Mouse (Mus musculus) forebrain, embryonic 14.5 days (tissue): ENCODE data around the gene Paqr6. TPM values are rescaled to one million over a fixed set of nuclear protein-coding genes. Genes with fewer than 3 reads are reported as not detected.
A peak's percentile ranks its signal among the peaks of the same experiment; 100 is the strongest.

Experiments used
- ATAC-seq: fragments of 200-750 bp; cut with Nextera tagmentation; 2 replicates; pipeline ENCODE4 v1.8.0; 2017; ENCODE audit warnings: mild to moderate bottlenecking, moderate library complexity
- DNase-seq: peaks from one replicate; pipeline ENCODE4 v3.0.0-alpha.2; 2015; ENCODE audit warnings: low spot score
- H3K27ac ChIP-seq: fragments of 300-500 bp; sonication (generic); 2 replicates; pipeline ENCODE4 v1.5.1; 2014; ENCODE audit warnings: low read depth, mild to moderate bottlenecking, control low read depth, low read length, moderate library complexity
- H3K27me3 ChIP-seq: fragments of 300-500 bp; sonication (generic); replicated peaks from 2 replicates; pipeline ENCODE4 v1.6.1; 2014; ENCODE audit warnings: low read length, control low read depth, mixed read lengths; ENCODE audit not compliant: control insufficient read depth, insufficient read depth
- H3K36me3 ChIP-seq: fragments of 300-500 bp; sonication (generic); 2 replicates; pipeline ENCODE4 v1.6.1; 2014; ENCODE audit warnings: low read length, control low read depth; ENCODE audit not compliant: control insufficient read depth, insufficient read depth
- H3K4me1 ChIP-seq: fragments of 300-500 bp; sonication (generic); 2 replicates; pipeline ENCODE4 v1.6.1; 2014; ENCODE audit warnings: antibody characterized with exemption, low read length, control low read depth; ENCODE audit not compliant: control insufficient read depth, insufficient read depth
- H3K4me2 ChIP-seq: fragments of 300-500 bp; sonication (generic); 2 replicates; pipeline ENCODE4 v1.6.1; 2014; ENCODE audit warnings: mild to moderate bottlenecking, control low read depth, low read length
- H3K4me3 ChIP-seq: fragments of 300-500 bp; sonication (generic); 2 replicates; pipeline ENCODE4 v1.5.1; 2014; ENCODE audit warnings: low read depth, low read length, control low read depth
- H3K9ac ChIP-seq: fragments of 300-500 bp; sonication (generic); 2 replicates; pipeline ENCODE4 v1.6.1; 2014; ENCODE audit warnings: mild to moderate bottlenecking, low read length, control low read depth, moderate library complexity
- H3K9me3 ChIP-seq: fragments of 300-500 bp; sonication (generic); replicated peaks from 2 replicates; pipeline ENCODE4 v1.6.1; 2016; ENCODE audit warnings: low read length, control low read depth, mixed read lengths; ENCODE audit not compliant: control insufficient read depth
- WGBS: fragments of 180-500 bp; shearing (Covaris S2); extraction: QIAGEN DNeasy Blood & Tissue Kit; methylation state at CpG from one replicate; pipeline ENCODE4 v1.1.7; 2014; 5-methylcytosine and 5-hydroxymethylcytosine counted together
- polyA plus RNA-seq: library from polyadenylated mRNA; unstranded; fragments of >200 nt; fragmentation: Nextera tagmentation; extraction: Ambion mirVana; gene quantifications from 2 replicates; pipeline ENCODE4 v1.2.1, GENCODE M21; 2014

The Paqr6 gene
- polyA plus RNA-seq, 1 experiment from 2014 or later: 0.22 TPM

GRCm38 (mm10) chr3:88398666-88399065, 34.3 kb downstream of the Paqr6 start:
- no peaks in the 10 kb centered on the region for H3K9me3 ChIP-seq
- DNase-seq (no peak), ATAC-seq (no peak)
- H3K36me3 ChIP-seq: peaks cover 3% of the 10 kb centered on the region; the same call in 1 of the 2 replicates
- H3K4me3 ChIP-seq: no peak overlapping the region
- WGBS: 89% methylated on average over 2 of the region's 2 CpGs
- H3K9ac ChIP-seq: no peak overlapping the region
- no peak overlapping the region for H3K27ac ChIP-seq
- H3K27me3 ChIP-seq: no peaks in the 10 kb centered on the region
- no peaks in the 10 kb centered on the region for H3K4me1 ChIP-seq
- H3K4me2 ChIP-seq: no peak overlapping the region

GRCm38 (mm10) chr3:88403522-88404230, 39.3 kb downstream of the Paqr6 start:
- DNase-seq: no peak
- H3K4me1 ChIP-seq: no peaks in the 10 kb centered on the region

DNA sequence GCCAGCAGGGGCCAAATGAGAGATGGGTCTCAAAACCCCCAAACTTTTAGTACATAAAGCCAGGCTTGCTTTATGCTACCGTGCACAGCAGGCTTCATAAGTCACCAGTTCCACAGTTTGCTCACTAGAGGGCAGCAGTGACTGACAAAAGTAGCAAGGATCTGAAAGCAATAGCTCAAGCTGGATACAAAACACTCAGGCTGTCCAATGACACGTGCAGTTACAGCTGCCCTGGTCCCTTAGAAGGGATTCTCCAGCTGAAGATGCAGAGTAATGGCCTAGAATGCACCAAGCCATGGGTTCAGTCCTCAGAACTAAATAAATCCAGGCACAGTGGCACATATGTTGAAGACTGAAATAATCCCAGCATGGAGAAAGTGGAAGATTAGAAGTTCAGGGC, 42.7 kb downstream of the Paqr6 start:
- H3K9ac ChIP-seq: no peak overlapping the region
- peak; percentile 95 for DNase-seq
- peak; percentile 42 for ATAC-seq

More at GRCm38 (mm10) chr3:88403522-88404230, 39.3 kb downstream of the Paqr6 start:
- Histone ChIP-seq H3K4me3 (no peak overlapping the region), H3K9ac (no peak overlapping the region), H3K4me2 (no peak overlapping the region), H3K27me3 (no peaks in the 10 kb centered on the region), H3K36me3 (0 out of 2 replicates have a peak, but pooled peaks cover 6% of the 10 kb centered on the region), H3K9me3 (no peaks in the 10 kb centered on the region), H3K27ac (no peak overlapping the region)
- 95% methylated on average over 10 of the region's 10 CpGs for WGBS
- no peak for ATAC-seq

GRCm38 (mm10) chr3:88407529-88407928, 43.1 kb downstream of the Paqr6 start:
- H3K9me3 ChIP-seq: no peaks in the 10 kb centered on the region
- DNase-seq (no peak), ATAC-seq (no peak)
- WGBS: 55% methylated on average over 7 of the region's 7 CpGs
- no peak overlapping the region for H3K9ac ChIP-seq
- peaks cover 4% of the 10 kb centered on the region; the same call in 1 of the 2 replicates for H3K4me1 ChIP-seq
- no peak overlapping the region for H3K4me2 ChIP-seq
- H3K4me3 ChIP-seq: no peak overlapping the region
- H3K27ac ChIP-seq: no peak overlapping the region
- H3K36me3 ChIP-seq: peaks cover 15% of the 10 kb centered on the region
- H3K27me3 ChIP-seq: no peaks in the 10 kb centered on the region

More for the DNA sequence above, 42.7 kb downstream of the Paqr6 start:
- Histone ChIP-seq H3K9me3 (no peaks in the 10 kb centered on the region), H3K27me3 (no peaks in the 10 kb centered on the region), H3K4me1 (peaks cover 4% of the 10 kb centered on the region; the same call in 1 of the 2 replicates), H3K27ac (no peak overlapping the region), H3K36me3 (peaks cover 10% of the 10 kb centered on the region), H3K4me2 (no peak overlapping the region), H3K4me3 (no peak overlapping the region)
- WGBS: 2% methylated on average over 2 of the region's 2 CpGs

- peak overlapping the region; percentile 56; the same call in 1 of the 2 replicates for H3K4me3 ChIP-seq
- peak overlapping the region; percentile 76 for H3K9ac ChIP-seq
- ATAC-seq (no peak), DNase-seq (no peak)
- H3K36me3 ChIP-seq: peaks cover 24% of the 10 kb centered on the region
- 65% methylated on average over 5 of the region's 5 CpGs for WGBS
- peak overlapping the region; percentile 66 for H3K4me2 ChIP-seq
- no peaks in the 10 kb centered on the region for H3K9me3 ChIP-seq
- peaks cover 4% of the 10 kb centered on the region; the same call in 1 of the 2 replicates for H3K4me1 ChIP-seq
- no peak overlapping the region for H3K27ac ChIP-seq
- H3K27me3 ChIP-seq: no peaks in the 10 kb centered on the region
Observed at GRCm38 (mm10) chr3:88408953-88409352, 44.6 kb downstream of the Paqr6 start.

DNA sequence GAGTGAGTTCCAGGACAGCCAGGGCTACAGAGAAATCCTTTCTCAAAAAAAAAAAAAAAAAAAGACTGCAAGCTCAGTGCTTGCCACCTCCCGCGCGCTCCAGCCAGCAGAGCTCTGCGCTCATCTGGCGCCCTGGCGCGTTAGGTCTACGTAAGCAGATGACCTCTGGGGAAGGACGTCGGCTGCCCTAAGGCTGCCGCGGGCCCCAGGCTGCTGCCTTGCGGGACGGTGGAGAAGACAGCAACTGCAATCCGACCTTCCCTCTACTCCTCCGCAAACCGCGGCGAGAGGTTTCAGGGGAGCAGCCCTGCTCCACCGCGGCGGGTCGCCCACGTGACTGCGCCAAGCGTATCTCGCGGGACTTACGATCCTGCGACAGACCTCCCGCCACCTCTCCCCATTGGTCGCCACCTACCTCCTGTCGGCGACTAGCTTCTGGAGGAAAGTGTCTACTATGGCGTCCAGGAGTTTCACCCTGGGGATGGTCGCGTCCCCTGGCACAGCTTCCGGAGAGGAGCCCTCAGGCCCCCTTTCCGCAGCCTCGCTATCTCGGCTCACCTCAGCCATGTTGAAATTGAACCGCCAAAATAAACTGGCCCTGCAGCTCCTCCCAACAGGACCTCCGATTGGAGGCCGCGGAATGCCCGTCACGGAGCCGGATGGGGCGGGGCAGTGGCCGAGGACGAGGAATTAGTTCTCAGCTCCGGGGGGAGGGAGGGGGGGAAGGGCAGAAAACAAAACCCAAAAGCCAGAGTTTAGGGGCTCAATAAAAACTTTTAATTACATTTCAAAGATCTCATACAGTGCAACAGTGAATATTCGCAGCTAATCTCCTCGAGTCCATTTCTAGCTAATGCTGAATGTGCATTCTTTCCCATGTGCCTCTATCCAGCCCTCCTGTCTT, 45.6 kb downstream of the Paqr6 start, which contains the start of gene Pmf1:
TSS of gene Pmf1 (minus strand) at position 591 of the 904 bp plus-strand sequence.
- Histone ChIP-seq H3K4me3 (peak within 1 kb of the TSS; percentile 56), H3K27me3 (no peaks in the 10 kb centered on the region), H3K9me3 (no peaks in the 10 kb centered on the region), H3K27ac (peak within 1 kb of the TSS; percentile 84), H3K4me2 (peak within 1 kb of the TSS; percentile 66), H3K9ac (peak within 1 kb of the TSS; percentile 76), H3K36me3 (peaks cover 33% of the 10 kb centered on the region), H3K4me1 (peaks cover 4% of the 10 kb centered on the region; the same call in 1 of the 2 replicates)
- DNase-seq (peak; percentile 94), ATAC-seq (peak; percentile 94)
- WGBS: under 1% methylated on average over 54 of the region's 54 CpGs

GRCm38 (mm10) chr3:88410645-88411031, 46.3 kb downstream of the Paqr6 start:
- no peaks in the 10 kb centered on the region for H3K9me3 ChIP-seq
- peak overlapping the region; percentile 56 for H3K4me3 ChIP-seq
- no peak for DNase-seq
- 25% methylated on average over 7 of the region's 7 CpGs for WGBS
- no peak for ATAC-seq
- H3K27ac ChIP-seq: peak overlapping the region; percentile 18; the same call in 1 of the 2 replicates
- peak overlapping the region; percentile 66 for H3K4me2 ChIP-seq
- peaks cover 39% of the 10 kb centered on the region for H3K36me3 ChIP-seq
- H3K4me1 ChIP-seq: peaks cover 4% of the 10 kb centered on the region; the same call in 1 of the 2 replicates
- no peaks in the 10 kb centered on the region for H3K27me3 ChIP-seq
- H3K9ac ChIP-seq: peak overlapping the region; percentile 35; the same call in 1 of the 2 replicates

GRCm38 (mm10) chr3:88411681-88412080, 47.3 kb downstream of the Paqr6 start:
- Histone ChIP-seq H3K4me3 (no peak overlapping the region), H3K27ac (no peak overlapping the region), H3K4me1 (peaks cover 4% of the 10 kb centered on the region; the same call in 1 of the 2 replicates), H3K4me2 (no peak overlapping the region), H3K9me3 (no peaks in the 10 kb centered on the region), H3K27me3 (no peaks in the 10 kb centered on the region), H3K9ac (no peak overlapping the region), H3K36me3 (peaks cover 48% of the 10 kb centered on the region)
- no peak for ATAC-seq
- 91% methylated on average over 4 of the region's 4 CpGs for WGBS
- DNase-seq: no peak
